Mouse (Mus musculus): ENCODE results near the gene Acacb.

- no peak for TF ChIP-seq GATA1 (IDR thresholded peaks at IDR 0.05; ENCODE audit: borderline replicate concordance, low read length)
- no peak for TF ChIP-seq FLI1 (IDR thresholded peaks at IDR 0.05; ENCODE audit: low read length)
Measured at GRCm38 (mm10) chr5:114296693-114297631, 150.6 kb downstream of the Acacb start.
